Comparison of ENCODE assay signal across 8 mouse cellular contexts in genomic region chr7:29170066-29170754, GRCm38 (mm10). TPM values are rescaled to one million over a fixed set of nuclear protein-coding genes. Genes with fewer than 3 reads are reported as not detected.
DNase-seq lines count a peak whose midpoint lies in the region; ATAC-seq and TF ChIP-seq lines count a peak whose summit lies in the region.

Gene Ggn, plus strand, starts transcription at chr7:29170210.
Gene Spred3, minus strand, starts transcription at chr7:29170411.

- H3K79me2 ChIP-seq in C2C12 (ENCODE audit: control insufficient read depth, insufficient read depth) (no peaks in the 10 kb centered on the region), myocyte (ENCODE audit: control insufficient read depth, insufficient read depth) (no peaks in the 10 kb centered on the region)

- peak within 1 kb of the TSS; percentile 89 for H3ac ChIP-seq in C2C12 (ENCODE audit: control insufficient read depth, insufficient read length, low read depth)
- peak within 1 kb of the TSS; percentile 61 for H3ac ChIP-seq in myocyte (ENCODE audit: control insufficient read depth, insufficient read length)

- peaks cover 32% of the 10 kb centered on the region for H3K4me1 ChIP-seq in intestine, embryonic 15.5 days (replicated peaks)
- H3K4me1 ChIP-seq in liver, embryonic 13.5 days (replicated peaks) = peaks cover 37% of the 10 kb centered on the region
- peaks cover 22% of the 10 kb centered on the region for H3K4me1 ChIP-seq in stomach, embryonic 16.5 days (ENCODE audit: control insufficient read depth, insufficient read depth, low read length)

- TF ChIP-seq POLR2A in myocyte (IDR thresholded peaks at IDR 0.05; ENCODE audit: insufficient read length, low read depth) = peak; percentile 39

- H3K9ac ChIP-seq in intestine, embryonic 15.5 days = peak within 1 kb of the TSS; percentile 41
- H3K9ac ChIP-seq in liver, embryonic 13.5 days = peak within 1 kb of the TSS; percentile 54
- H3K9ac ChIP-seq in stomach, embryonic 16.5 days (ENCODE audit: low read length) = peak within 1 kb of the TSS; percentile 76

- ATAC-seq in intestine, embryonic 15.5 days = peak; percentile 73
- ATAC-seq in liver, embryonic 13.5 days (ENCODE audit: low read depth) = peak; percentile 49
- ATAC-seq in stomach, embryonic 16.5 days (ENCODE audit: insufficient read depth, low FRiP score) = peak; percentile 68

- H3K27me3 ChIP-seq in C2C12 (ENCODE audit: control insufficient read depth, insufficient read depth, insufficient read length) = no peaks in the 10 kb centered on the region
- H3K27me3 ChIP-seq in intestine, embryonic 15.5 days (replicated peaks) = peaks cover 41% of the 10 kb centered on the region
- H3K27me3 ChIP-seq in liver, embryonic 13.5 days = peaks cover 79% of the 10 kb centered on the region
- H3K27me3 ChIP-seq in myocyte (ENCODE audit: control insufficient read depth, insufficient read depth, insufficient read length) = no peaks in the 10 kb centered on the region
- H3K27me3 ChIP-seq in stomach, embryonic 16.5 days (ENCODE audit: control insufficient read depth, insufficient read depth, low read length) = peaks cover 27% of the 10 kb centered on the region

- intact Hi-C loops in gastrocnemius, postnatal 36 days (cut with DNase I) = no loop called here

- no peaks in the 10 kb centered on the region for H3K79me3 ChIP-seq in C2C12 (ENCODE audit: low read depth)

- WGBS in intestine, embryonic 15.5 days = under 1% methylated on average over 30 of the region's 30 CpGs
- under 1% methylated on average over 30 of the region's 30 CpGs for WGBS in liver, embryonic 13.5 days (ENCODE audit: insufficient replicate concordance)
- under 1% methylated on average over 30 of the region's 30 CpGs for WGBS in stomach, embryonic 16.5 days

- peak; percentile 75 for DNase-seq in adipocyte (ENCODE audit: low spot score)
- DNase-seq in embryo, embryonic 11.5 days (ENCODE audit: low read depth, low spot score) = peak; percentile 44
- peak; percentile 74 to 77 for DNase-seq in gastrocnemius, postnatal 36 days
- DNase-seq in liver, embryonic 13.5 days = peak; percentile 63

- peak within 1 kb of the TSS; percentile 89 for H3K4me2 ChIP-seq in intestine, embryonic 15.5 days (replicated peaks)
- peak within 1 kb of the TSS; percentile 74 for H3K4me2 ChIP-seq in liver, embryonic 13.5 days
- peak within 1 kb of the TSS; percentile 93 for H3K4me2 ChIP-seq in myocyte (ENCODE audit: low read depth)
- peak within 1 kb of the TSS; percentile 96 for H3K4me2 ChIP-seq in stomach, embryonic 16.5 days (ENCODE audit: low read depth, low read length)

- no peak for TF ChIP-seq CTCF in C2C12 (IDR thresholded peaks at IDR 0.05; ENCODE audit: control insufficient read depth, insufficient read depth, insufficient read length)

- no peaks in the 10 kb centered on the region for H3K9me3 ChIP-seq in intestine, embryonic 15.5 days
- H3K9me3 ChIP-seq in liver, embryonic 13.5 days (replicated peaks) = no peaks in the 10 kb centered on the region
- H3K9me3 ChIP-seq in stomach, embryonic 16.5 days (replicated peaks; ENCODE audit: control insufficient read depth, low read length) = no peaks in the 10 kb centered on the region

- H3K36me3 ChIP-seq in C2C12 (ENCODE audit: control insufficient read depth, insufficient read depth) (peaks cover 12% of the 10 kb centered on the region), myocyte (ENCODE audit: control insufficient read depth, insufficient read depth) (no peaks in the 10 kb centered on the region)
- peaks cover 24% of the 10 kb centered on the region for H3K36me3 ChIP-seq in intestine, embryonic 15.5 days
- H3K36me3 ChIP-seq in liver, embryonic 13.5 days = peaks cover 26% of the 10 kb centered on the region
- H3K36me3 ChIP-seq in stomach, embryonic 16.5 days (ENCODE audit: control insufficient read depth, insufficient read depth, low read length) = peaks cover 23% of the 10 kb centered on the region

- H3K4me3 ChIP-seq in C2C12 (ENCODE audit: insufficient read depth, poor library complexity, severe bottlenecking) = peak within 1 kb of the TSS; percentile 44
- peak within 1 kb of the TSS; percentile 58 for H3K4me3 ChIP-seq in intestine, embryonic 15.5 days (replicated peaks)
- peak within 1 kb of the TSS; percentile 56 for H3K4me3 ChIP-seq in liver, embryonic 13.5 days (replicated peaks)
- peak within 1 kb of the TSS; percentile 61 for H3K4me3 ChIP-seq in myocyte
- H3K4me3 ChIP-seq in stomach, embryonic 16.5 days (replicated peaks; ENCODE audit: low read length) = peak within 1 kb of the TSS; percentile 67

- H3K27ac ChIP-seq in intestine, embryonic 15.5 days = peak within 1 kb of the TSS; percentile 77
- H3K27ac ChIP-seq in liver, embryonic 13.5 days = no peak within 1 kb of the TSS
- peak within 1 kb of the TSS; percentile 87 for H3K27ac ChIP-seq in stomach, embryonic 16.5 days (ENCODE audit: low read length)

TF ChIP-seq in C2C12, 6 proteins besides CTCF, POLR2A, EP300 and RAD21:
- TF ChIP-seq CEBPB (IDR thresholded peaks at IDR 0.05; ENCODE audit: low read depth) (no peak), USF1 (IDR thresholded peaks at IDR 0.05; ENCODE audit: low read depth) (no peak), MYOD1 (IDR thresholded peaks at IDR 0.05; ENCODE audit: control insufficient read depth, insufficient read length, low read depth) (no peak), MYOG (IDR thresholded peaks at IDR 0.05; ENCODE audit: control insufficient read depth, extremely low read depth, insufficient read length) (no peak), FOSL1 (IDR thresholded peaks at IDR 0.05; ENCODE audit: insufficient read depth, low read length, poor library complexity, severe bottlenecking) (no peak), MAX (IDR thresholded peaks at IDR 0.05) (no peak)

TF ChIP-seq in myocyte, 11 proteins besides CTCF, POLR2A, EP300 and RAD21:
- TF ChIP-seq USF1 (IDR thresholded peaks at IDR 0.05; ENCODE audit: low read depth) = no peak
- TF ChIP-seq MYOG (IDR thresholded peaks at IDR 0.05; ENCODE audit: control insufficient read depth in 1 of 3, insufficient read depth in 1 of 3, insufficient read length in 2 of 3, low read depth in 2 of 3) = no peak
- TF ChIP-seq POLR2AphosphoS2 (IDR thresholded peaks at IDR 0.05; ENCODE audit: insufficient read length, low read depth) = peak; percentile 60
- no peak for TF ChIP-seq E2F4 (IDR thresholded peaks at IDR 0.05; ENCODE audit: insufficient read depth)
- no peak for TF ChIP-seq MYOD1 (IDR thresholded peaks at IDR 0.05; ENCODE audit: control insufficient read depth in 1 of 3, insufficient read length in 2 of 3, low read depth in 2 of 3)
TF ChIP-seq in myocyte: peak in this region for 1.

RNA-seq across cellular contexts. Expression of gene Ggn, which starts in this region (rescaled TPM):
- polyA plus RNA-seq in C2C12 (2012; fragmentation: generic; extraction: Trizol) = 0.82 TPM
- total RNA-seq in gastrocnemius, postnatal 36 days (2021) = under 1 TPM; 0.25 to 0.26 TPM
- 0.49 and 0.76 TPM in 2 replicates for polyA plus RNA-seq in intestine, embryonic 15.5 days (2015; fragmentation: Nextera tagmentation; extraction: Ambion mirVana)
- 0.07 and 0.10 TPM in 2 replicates for polyA plus RNA-seq in liver, embryonic 13.5 days (2015; fragmentation: Nextera tagmentation; extraction: Ambion mirVana)
- polyA plus RNA-seq in myocyte (2012; fragmentation: generic; extraction: Trizol) = 0.89 TPM
- polyA plus RNA-seq in stomach, embryonic 16.5 days (2015; fragmentation: Nextera tagmentation; extraction: Ambion mirVana) = 0.51 and 0.56 TPM in 2 replicates

RNA-seq across cellular contexts. Expression of gene Spred3, which starts in this region (rescaled TPM):
- polyA plus RNA-seq in C2C12 (2012; fragmentation: generic; extraction: Trizol) = 3.1 TPM
- 1 to 10 TPM in 1 of 2 experiments, under 1 TPM in 1; 0.59 to 1.2 TPM for total RNA-seq in gastrocnemius, postnatal 36 days (2021)
- polyA plus RNA-seq in intestine, embryonic 15.5 days (2015; fragmentation: Nextera tagmentation; extraction: Ambion mirVana) = 1.4 and 2.0 TPM in 2 replicates
- polyA plus RNA-seq in liver, embryonic 13.5 days (2015; fragmentation: Nextera tagmentation; extraction: Ambion mirVana) = 0.23 and 0.41 TPM in 2 replicates
- 4.1 TPM for polyA plus RNA-seq in myocyte (2012; fragmentation: generic; extraction: Trizol)
- 1.6 and 2.2 TPM in 2 replicates for polyA plus RNA-seq in stomach, embryonic 16.5 days (2015; fragmentation: Nextera tagmentation; extraction: Ambion mirVana)

Comparison
In these comparisons a context has a peak if more than half of its experiments do, and no peak if none do; other contexts are left out.
1. Peak in DNase-seq, ATAC-seq, H3K4me3 ChIP-seq, H3K9ac ChIP-seq and H3K4me2 ChIP-seq in liver, embryonic 13.5 days; RNA of the genes that start here not detected or under 1 TPM.